Mouse (Mus musculus) intestine, embryonic 14.5 days (tissue): ENCODE results near the gene Anks6. TPM values are rescaled to one million over a fixed set of nuclear protein-coding genes. Genes with fewer than 3 reads are reported as not detected.

Source experiments
- ATAC-seq: fragments of 200-750 bp; cut with Nextera tagmentation; replicated peaks from 2 replicates; pipeline ENCODE4 v1.8.0; 2017; ENCODE audit warnings: low read depth, moderate number of reproducible peaks, moderate TSS enrichment, moderate library complexity; ENCODE audit not compliant: low FRiP score, low TSS enrichment
- DNase-seq: peaks from one replicate; pipeline ENCODE4 v3.0.0-alpha.2; 2018; ENCODE audit warnings: low spot score
- H3K27ac ChIP-seq: fragments of 300-500 bp; sonication (generic); 2 replicates; pipeline ENCODE4 v1.5.1; 2014; ENCODE audit warnings: low read depth, mild to moderate bottlenecking, control low read depth
- H3K27me3 ChIP-seq: fragments of 300-500 bp; sonication (generic); replicated peaks from 2 replicates; pipeline ENCODE4 v1.6.1; 2014; ENCODE audit warnings: low read length, control low read depth; ENCODE audit not compliant: control insufficient read depth, insufficient read depth
- H3K36me3 ChIP-seq: fragments of 300-500 bp; sonication (generic); 2 replicates; pipeline ENCODE4 v1.6.1; 2014; ENCODE audit warnings: low read length, control low read depth; ENCODE audit not compliant: control insufficient read depth, insufficient read depth
- H3K4me1 ChIP-seq: fragments of 300-500 bp; sonication (generic); replicated peaks from 2 replicates; pipeline ENCODE4 v1.6.1; 2014; ENCODE audit warnings: low read length, control low read depth, mixed read lengths; ENCODE audit not compliant: control insufficient read depth, insufficient read depth
- H3K4me2 ChIP-seq: fragments of 300-500 bp; sonication (generic); 2 replicates; pipeline ENCODE4 v1.6.1; 2014; ENCODE audit warnings: low read length
- H3K4me3 ChIP-seq: fragments of 300-500 bp; sonication (generic); 2 replicates; pipeline ENCODE4 v1.5.1; 2014; ENCODE audit warnings: low read depth, low read length, control low read depth, mixed read lengths
- H3K9ac ChIP-seq: fragments of 300-500 bp; sonication (generic); 2 replicates; pipeline ENCODE4 v1.6.1; 2014; ENCODE audit warnings: mild to moderate bottlenecking, low read length
- H3K9me3 ChIP-seq: fragments of 300-500 bp; sonication (generic); 2 replicates; pipeline ENCODE4 v1.6.1; 2016; ENCODE audit warnings: low read length, control low read depth; ENCODE audit not compliant: control insufficient read depth
- WGBS: fragments of 180-500 bp; shearing (Covaris S2); extraction: QIAGEN DNeasy Blood & Tissue Kit; methylation state at CpG from one replicate; pipeline ENCODE4 v1.1.7; 2014; 5-methylcytosine and 5-hydroxymethylcytosine counted together
- polyA plus RNA-seq: library from polyadenylated mRNA; unstranded; fragments of >200 nt; fragmentation: Nextera tagmentation; extraction: Ambion mirVana; gene quantifications from 2 replicates; pipeline ENCODE4 v1.2.1, GENCODE M21; 2014

Anks6 gene
- polyA plus RNA-seq, 1 experiment from 2014 or later, result 4.2 TPM

GRCm38 (mm10) chr4:46977161-46977560 is 80.1 kb downstream of the Anks6 start:
- H3K36me3 ChIP-seq, result no peaks in the 10 kb centered on the region
- H3K4me3 ChIP-seq, result no peak overlapping the region
- ATAC-seq (no peak), DNase-seq (no peak)
- no peaks in the 10 kb centered on the region for H3K4me1 ChIP-seq
- H3K4me2 ChIP-seq, result no peak overlapping the region
- H3K9ac ChIP-seq, result no peak overlapping the region
- 90% methylated on average over 7 of the region's 7 CpGs for WGBS
- H3K27ac ChIP-seq, result no peak overlapping the region
- H3K9me3 ChIP-seq, result no peaks in the 10 kb centered on the region
- H3K27me3 ChIP-seq, result no peaks in the 10 kb centered on the region

- Histone ChIP-seq H3K9ac (no peak overlapping the region), H3K9me3 (no peaks in the 10 kb centered on the region), H3K36me3 (no peaks in the 10 kb centered on the region), H3K4me3 (no peak overlapping the region), H3K4me2 (no peak overlapping the region), H3K4me1 (no peaks in the 10 kb centered on the region), H3K27me3 (no peaks in the 10 kb centered on the region), H3K27ac (no peak overlapping the region)
- no peak for DNase-seq
- no peak for ATAC-seq
- 63% methylated on average over 11 of the region's 11 CpGs for WGBS
Measured at GRCm38 (mm10) chr4:46976671-46977071, 80.6 kb downstream of the Anks6 start.

GRCm38 (mm10) chr4:46973322-46973721 is 83.9 kb downstream of the Anks6 start:
- 71% methylated on average over 10 of the region's 10 CpGs for WGBS
- Histone ChIP-seq H3K9me3 (no peaks in the 10 kb centered on the region), H3K36me3 (no peaks in the 10 kb centered on the region), H3K4me2 (no peak overlapping the region), H3K4me3 (no peak overlapping the region), H3K9ac (no peak overlapping the region), H3K4me1 (no peaks in the 10 kb centered on the region), H3K27me3 (no peaks in the 10 kb centered on the region), H3K27ac (no peak overlapping the region)
- ATAC-seq, result no peak
- DNase-seq, result no peak

GRCm38 (mm10) chr4:46967981-46968380 is 89.2 kb downstream of the Anks6 start:
- no peak overlapping the region for H3K4me3 ChIP-seq
- H3K4me1 ChIP-seq, result no peaks in the 10 kb centered on the region
- H3K9ac ChIP-seq, result no peak overlapping the region
- no peak overlapping the region for H3K27ac ChIP-seq
- H3K9me3 ChIP-seq, result peaks cover 2% of the 10 kb centered on the region; the same call in 1 of the 2 replicates
- H3K27me3 ChIP-seq, result no peaks in the 10 kb centered on the region
- no peak overlapping the region for H3K4me2 ChIP-seq
- WGBS, result 63% methylated on average over 10 of the region's 10 CpGs
- DNase-seq, result no peak
- H3K36me3 ChIP-seq, result no peaks in the 10 kb centered on the region
- ATAC-seq, result no peak

- H3K36me3 ChIP-seq, result no peaks in the 10 kb centered on the region
- no peak overlapping the region for H3K4me2 ChIP-seq
- no peak overlapping the region for H3K27ac ChIP-seq
- H3K9me3 ChIP-seq, result peaks cover 2% of the 10 kb centered on the region; the same call in 1 of the 2 replicates
- ATAC-seq (no peak), DNase-seq (no peak)
- no peak overlapping the region for H3K4me3 ChIP-seq
- H3K9ac ChIP-seq, result no peak overlapping the region
- H3K27me3 ChIP-seq, result no peaks in the 10 kb centered on the region
- no peaks in the 10 kb centered on the region for H3K4me1 ChIP-seq
Measured at GRCm38 (mm10) chr4:46966551-46966950, 90.7 kb downstream of the Anks6 start.

Other genes with a start within 250 kb of the Anks6 start
- gene Gabbr2, start 65.6 kb downstream of the Anks6 start, polyA plus RNA-seq, result 0.16 and 0.31 TPM in 2 replicates
- gene Galnt12, start 34.5 kb upstream of the Anks6 start, polyA plus RNA-seq, result 13.4 and 16.6 TPM in 2 replicates
- 15.4 and 15.5 TPM in 2 replicates for gene Col15a1, start 150.7 kb upstream of the Anks6 start, polyA plus RNA-seq